Mouse (Mus musculus) forebrain, embryonic 14.5 days (tissue): ENCODE measurements around the gene Acta2. TPM values are rescaled to one million over a fixed set of nuclear protein-coding genes. Genes with fewer than 3 reads are reported as not detected.

Experiments used
- ATAC-seq: fragments of 200-750 bp; cut with Nextera tagmentation; 2 replicates; pipeline ENCODE4 v1.8.0; 2017; ENCODE audit warnings: mild to moderate bottlenecking, moderate library complexity
- DNase-seq: peaks from one replicate; pipeline ENCODE4 v3.0.0-alpha.2; 2015; ENCODE audit warnings: low spot score
- H3K27ac ChIP-seq: fragments of 300-500 bp; sonication (generic); 2 replicates; pipeline ENCODE4 v1.5.1; 2014; ENCODE audit warnings: low read depth, mild to moderate bottlenecking, control low read depth, low read length, moderate library complexity
- H3K27me3 ChIP-seq: fragments of 300-500 bp; sonication (generic); replicated peaks from 2 replicates; pipeline ENCODE4 v1.6.1; 2014; ENCODE audit warnings: low read length, control low read depth, mixed read lengths; ENCODE audit not compliant: control insufficient read depth, insufficient read depth
- H3K36me3 ChIP-seq: fragments of 300-500 bp; sonication (generic); 2 replicates; pipeline ENCODE4 v1.6.1; 2014; ENCODE audit warnings: low read length, control low read depth; ENCODE audit not compliant: control insufficient read depth, insufficient read depth
- H3K4me1 ChIP-seq: fragments of 300-500 bp; sonication (generic); 2 replicates; pipeline ENCODE4 v1.6.1; 2014; ENCODE audit warnings: antibody characterized with exemption, low read length, control low read depth; ENCODE audit not compliant: control insufficient read depth, insufficient read depth
- H3K4me2 ChIP-seq: fragments of 300-500 bp; sonication (generic); 2 replicates; pipeline ENCODE4 v1.6.1; 2014; ENCODE audit warnings: mild to moderate bottlenecking, control low read depth, low read length
- H3K4me3 ChIP-seq: fragments of 300-500 bp; sonication (generic); 2 replicates; pipeline ENCODE4 v1.5.1; 2014; ENCODE audit warnings: low read depth, low read length, control low read depth
- H3K9ac ChIP-seq: fragments of 300-500 bp; sonication (generic); 2 replicates; pipeline ENCODE4 v1.6.1; 2014; ENCODE audit warnings: mild to moderate bottlenecking, low read length, control low read depth, moderate library complexity
- H3K9me3 ChIP-seq: fragments of 300-500 bp; sonication (generic); replicated peaks from 2 replicates; pipeline ENCODE4 v1.6.1; 2016; ENCODE audit warnings: low read length, control low read depth, mixed read lengths; ENCODE audit not compliant: control insufficient read depth
- WGBS: fragments of 180-500 bp; shearing (Covaris S2); extraction: QIAGEN DNeasy Blood & Tissue Kit; methylation state at CpG from one replicate; pipeline ENCODE4 v1.1.7; 2014; 5-methylcytosine and 5-hydroxymethylcytosine counted together
- polyA plus RNA-seq: library from polyadenylated mRNA; unstranded; fragments of >200 nt; fragmentation: Nextera tagmentation; extraction: Ambion mirVana; gene quantifications from 2 replicates; pipeline ENCODE4 v1.2.1, GENCODE M21; 2014

The Acta2 gene
- polyA plus RNA-seq, 1 experiment from 2014 or later = 9.9 TPM

GRCm38 (mm10) chr19:34240273-34241039, 14.9 kb downstream of the Acta2 start:
- Histone ChIP-seq H3K36me3 (no peaks in the 10 kb centered on the region), H3K27me3 (no peaks in the 10 kb centered on the region), H3K4me3 (no peak overlapping the region), H3K9me3 (no peaks in the 10 kb centered on the region), H3K9ac (no peak overlapping the region), H3K4me2 (no peak overlapping the region), H3K4me1 (no peaks in the 10 kb centered on the region), H3K27ac (no peak overlapping the region)
- DNase-seq = no peak
- ATAC-seq = no peak
- WGBS = 91% methylated on average over 5 of the region's 5 CpGs

- ATAC-seq (no peak), DNase-seq (peak; percentile 9)
- Histone ChIP-seq H3K9me3 (no peaks in the 10 kb centered on the region), H3K27me3 (no peaks in the 10 kb centered on the region), H3K4me1 (no peaks in the 10 kb centered on the region), H3K36me3 (no peaks in the 10 kb centered on the region), H3K4me3 (no peak overlapping the region), H3K27ac (no peak overlapping the region), H3K4me2 (no peak overlapping the region), H3K9ac (no peak overlapping the region)
- 82% methylated on average over 2 of the region's 2 CpGs for WGBS
Measured at GRCm38 (mm10) chr19:34237746-34238145, 17.6 kb downstream of the Acta2 start.

GRCm38 (mm10) chr19:34236049-34236448, 19.3 kb downstream of the Acta2 start:
- Histone ChIP-seq H3K4me1 (no peaks in the 10 kb centered on the region), H3K27me3 (no peaks in the 10 kb centered on the region), H3K9me3 (no peaks in the 10 kb centered on the region), H3K9ac (no peak overlapping the region), H3K4me3 (no peak overlapping the region), H3K27ac (no peak overlapping the region), H3K4me2 (no peak overlapping the region), H3K36me3 (no peaks in the 10 kb centered on the region)
- DNase-seq (no peak), ATAC-seq (no peak)
- WGBS = 95% methylated on average over 3 of the region's 3 CpGs

- 93% methylated on average over 14 of the region's 14 CpGs for WGBS
- no peak for ATAC-seq
- no peaks in the 10 kb centered on the region for H3K4me1 ChIP-seq
- H3K4me3 ChIP-seq = no peak overlapping the region
- no peak overlapping the region for H3K9ac ChIP-seq
- peak; percentile 8 for DNase-seq
- H3K27ac ChIP-seq = no peak overlapping the region
- no peak overlapping the region for H3K4me2 ChIP-seq
- no peaks in the 10 kb centered on the region for H3K36me3 ChIP-seq
- H3K9me3 ChIP-seq = no peaks in the 10 kb centered on the region
- no peaks in the 10 kb centered on the region for H3K27me3 ChIP-seq
Measured at GRCm38 (mm10) chr19:34233944-34234343, 21.4 kb downstream of the Acta2 start.

GRCm38 (mm10) chr19:34232326-34232725, 23.1 kb downstream of the Acta2 start:
- H3K27ac ChIP-seq = no peak overlapping the region
- DNase-seq (no peak), ATAC-seq (no peak)
- no peaks in the 10 kb centered on the region for H3K36me3 ChIP-seq
- H3K4me2 ChIP-seq = no peak overlapping the region
- no peak overlapping the region for H3K9ac ChIP-seq
- WGBS = 54% methylated on average over 5 of the region's 5 CpGs
- no peaks in the 10 kb centered on the region for H3K4me1 ChIP-seq
- H3K9me3 ChIP-seq = no peaks in the 10 kb centered on the region
- H3K27me3 ChIP-seq = no peaks in the 10 kb centered on the region
- H3K4me3 ChIP-seq = no peak overlapping the region

GRCm38 (mm10) chr19:34231596-34231995, 23.8 kb downstream of the Acta2 start:
- ATAC-seq (no peak), DNase-seq (peak; percentile 11)
- Histone ChIP-seq H3K9ac (no peak overlapping the region), H3K36me3 (no peaks in the 10 kb centered on the region), H3K27ac (no peak overlapping the region), H3K4me2 (no peak overlapping the region), H3K27me3 (no peaks in the 10 kb centered on the region), H3K9me3 (no peaks in the 10 kb centered on the region), H3K4me1 (no peaks in the 10 kb centered on the region), H3K4me3 (no peak overlapping the region)
- 68% methylated on average over 7 of the region's 7 CpGs for WGBS

GRCm38 (mm10) chr19:34222805-34223204, 32.6 kb downstream of the Acta2 start:
- H3K36me3 ChIP-seq = no peaks in the 10 kb centered on the region
- WGBS = 84% methylated on average over 3 of the region's 3 CpGs
- DNase-seq (no peak), ATAC-seq (no peak)
- H3K4me1 ChIP-seq = no peaks in the 10 kb centered on the region
- H3K4me3 ChIP-seq = no peak overlapping the region
- H3K4me2 ChIP-seq = no peak overlapping the region
- no peaks in the 10 kb centered on the region for H3K9me3 ChIP-seq
- H3K27ac ChIP-seq = no peak overlapping the region
- H3K9ac ChIP-seq = no peak overlapping the region
- no peaks in the 10 kb centered on the region for H3K27me3 ChIP-seq

GRCm38 (mm10) chr19:34220732-34221380, 34.5 kb downstream of the Acta2 start:
- Histone ChIP-seq H3K4me2 (no peak overlapping the region), H3K4me3 (no peak overlapping the region), H3K36me3 (no peaks in the 10 kb centered on the region), H3K4me1 (0 out of 2 replicates have a peak, but pooled peaks cover 4% of the 10 kb centered on the region), H3K27me3 (no peaks in the 10 kb centered on the region), H3K27ac (no peak overlapping the region), H3K9ac (no peak overlapping the region), H3K9me3 (no peaks in the 10 kb centered on the region)
- 68% methylated on average over 3 of the region's 3 CpGs for WGBS
- no peak for ATAC-seq
- no peak for DNase-seq
